Mouse (Mus musculus): ENCODE data around the gene Coq10b. TPM values are rescaled to one million over a fixed set of nuclear protein-coding genes. Genes with fewer than 3 reads are reported as not detected.

The Coq10b gene
- total and polyA plus RNA-seq, 2 experiments from 2014 or later, result 11.5 to 32.2 TPM

- Histone ChIP-seq H3K27me3 (ENCODE audit: control insufficient read depth, insufficient read depth, low read length) (no peaks in the 10 kb centered on the region), H3K4me3 (ENCODE audit: low read depth, low read length) (no peak overlapping the region), H3K36me3 (replicated peaks; ENCODE audit: control insufficient read depth, insufficient read depth, low read length) (peaks cover 60% of the 10 kb centered on the region), H3K27ac (ENCODE audit: low read depth) (no peak overlapping the region), H3K4me2 (ENCODE audit: low read depth, low read length) (no peak overlapping the region), H3K9ac (replicated peaks; ENCODE audit: low read depth, low read length) (no peak overlapping the region), H3K9me3 (replicated peaks; ENCODE audit: control insufficient read depth, low read length) (no peaks in the 10 kb centered on the region), H3K4me1 (ENCODE audit: control insufficient read depth, insufficient read depth) (no peaks in the 10 kb centered on the region; the same call in 1 of the 2 replicates)
- no peak for TF ChIP-seq CTCF (IDR thresholded peaks at IDR 0.05; ENCODE audit: low read depth)
- no peak for TF ChIP-seq EP300 (IDR thresholded peaks at IDR 0.05; ENCODE audit: low read depth)
- 88% methylated on average over 2 of the region's 2 CpGs for WGBS
- DNase-seq (ENCODE audit: low spot score) (no peak), ATAC-seq (ENCODE audit: insufficient read depth, low read depth) (no peak)
Measured at GRCm38 (mm10) chr1:55076849-55077516, 24.4 kb downstream of the Coq10b start.

GRCm38 (mm10) chr1:55079677-55080076 lies 27.1 kb downstream of the Coq10b start:
- peaks cover 1% of the 10 kb centered on the region; the same call in 1 of the 2 replicates for H3K4me1 ChIP-seq (ENCODE audit: control insufficient read depth, insufficient read depth)
- WGBS, result 77% methylated on average over 4 of the region's 4 CpGs
- H3K4me2 ChIP-seq (ENCODE audit: low read depth, low read length), result 0 out of 2 replicates have a peak overlapping the region, but pooled peaks have one; percentile 21
- no peak for TF ChIP-seq CTCF (IDR thresholded peaks at IDR 0.05; ENCODE audit: low read depth)
- TF ChIP-seq EP300 (IDR thresholded peaks at IDR 0.05; ENCODE audit: low read depth), result peak; percentile 36; the same call in 1 of the 2 replicates
- no peak overlapping the region for H3K4me3 ChIP-seq (ENCODE audit: low read depth, low read length)
- no peaks in the 10 kb centered on the region for H3K9me3 ChIP-seq (replicated peaks; ENCODE audit: control insufficient read depth, low read length)
- ATAC-seq (ENCODE audit: insufficient read depth, low read depth) (peak; percentile 50), DNase-seq (ENCODE audit: low spot score) (no peak)
- H3K9ac ChIP-seq (replicated peaks; ENCODE audit: low read depth, low read length), result no peak overlapping the region
- no peaks in the 10 kb centered on the region for H3K27me3 ChIP-seq (ENCODE audit: control insufficient read depth, insufficient read depth, low read length)
- peak overlapping the region; percentile 78 for H3K27ac ChIP-seq (ENCODE audit: low read depth)
- H3K36me3 ChIP-seq (replicated peaks; ENCODE audit: control insufficient read depth, insufficient read depth, low read length), result peaks cover 74% of the 10 kb centered on the region

- H3K9ac ChIP-seq (replicated peaks; ENCODE audit: low read depth, low read length), result no peak overlapping the region
- H3K4me1 ChIP-seq (ENCODE audit: control insufficient read depth, insufficient read depth), result peaks cover 19% of the 10 kb centered on the region
- ATAC-seq (ENCODE audit: insufficient read depth, low read depth) (no peak), DNase-seq (ENCODE audit: low spot score) (no peak)
- no peak overlapping the region for H3K4me3 ChIP-seq (ENCODE audit: low read depth, low read length)
- H3K36me3 ChIP-seq (replicated peaks; ENCODE audit: control insufficient read depth, insufficient read depth, low read length), result peaks cover 74% of the 10 kb centered on the region
- no peak overlapping the region for H3K27ac ChIP-seq (ENCODE audit: low read depth)
- no peaks in the 10 kb centered on the region for H3K9me3 ChIP-seq (replicated peaks; ENCODE audit: control insufficient read depth, low read length)
- no peak overlapping the region for H3K4me2 ChIP-seq (ENCODE audit: low read depth, low read length)
- peak; percentile 21; the same call in 1 of the 2 replicates for TF ChIP-seq CTCF (IDR thresholded peaks at IDR 0.05; ENCODE audit: low read depth)
- TF ChIP-seq EP300 (IDR thresholded peaks at IDR 0.05; ENCODE audit: low read depth), result no peak
- WGBS, result 78% methylated on average over 1 of the region's 1 CpGs
- H3K27me3 ChIP-seq (ENCODE audit: control insufficient read depth, insufficient read depth, low read length), result no peaks in the 10 kb centered on the region
Measured at GRCm38 (mm10) chr1:55082106-55082505, 29.5 kb downstream of the Coq10b start.

GRCm38 (mm10) chr1:55085781-55086366 lies 33.3 kb downstream of the Coq10b start:
- Histone ChIP-seq H3K4me3 (ENCODE audit: low read depth, low read length) (peak overlapping the region; percentile 94), H3K4me1 (ENCODE audit: control insufficient read depth, insufficient read depth) (peaks cover 28% of the 10 kb centered on the region), H3K27ac (ENCODE audit: low read depth) (peak overlapping the region; percentile 5; the same call in 1 of the 2 replicates), H3K27me3 (ENCODE audit: control insufficient read depth, insufficient read depth, low read length) (no peaks in the 10 kb centered on the region), H3K36me3 (replicated peaks; ENCODE audit: control insufficient read depth, insufficient read depth, low read length) (peaks cover 40% of the 10 kb centered on the region), H3K9me3 (replicated peaks; ENCODE audit: control insufficient read depth, low read length) (no peaks in the 10 kb centered on the region), H3K9ac (replicated peaks; ENCODE audit: low read depth, low read length) (no peak overlapping the region), H3K4me2 (ENCODE audit: low read depth, low read length) (peak overlapping the region; percentile 84)
- no peak for DNase-seq (ENCODE audit: low spot score)
- no peak for ATAC-seq (ENCODE audit: insufficient read depth, low read depth)
- WGBS, result 44% methylated on average over 7 of the region's 7 CpGs
- TF ChIP-seq CTCF (IDR thresholded peaks at IDR 0.05; ENCODE audit: low read depth) (no peak), EP300 (IDR thresholded peaks at IDR 0.05; ENCODE audit: low read depth) (no peak)

GRCm38 (mm10) chr1:55086868-55087400 lies 34.4 kb downstream of the Coq10b start:
- Histone ChIP-seq H3K4me1 (ENCODE audit: control insufficient read depth, insufficient read depth) (peaks cover 28% of the 10 kb centered on the region), H3K36me3 (replicated peaks; ENCODE audit: control insufficient read depth, insufficient read depth, low read length) (peaks cover 39% of the 10 kb centered on the region), H3K4me3 (ENCODE audit: low read depth, low read length) (peak overlapping the region; percentile 94), H3K27ac (ENCODE audit: low read depth) (peak overlapping the region; percentile 99), H3K9ac (replicated peaks; ENCODE audit: low read depth, low read length) (peak overlapping the region; percentile 88), H3K27me3 (ENCODE audit: control insufficient read depth, insufficient read depth, low read length) (no peaks in the 10 kb centered on the region), H3K9me3 (replicated peaks; ENCODE audit: control insufficient read depth, low read length) (no peaks in the 10 kb centered on the region), H3K4me2 (ENCODE audit: low read depth, low read length) (peak overlapping the region; percentile 84)
- DNase-seq (ENCODE audit: low spot score) (no peak), ATAC-seq (ENCODE audit: insufficient read depth, low read depth) (no peak)
- WGBS, result 0% methylated on average over 13 of the region's 13 CpGs
- TF ChIP-seq CTCF (IDR thresholded peaks at IDR 0.05; ENCODE audit: low read depth) (no peak), EP300 (IDR thresholded peaks at IDR 0.05; ENCODE audit: low read depth) (no peak; the same call in 1 of the 2 replicates)

Measured in heart, postnatal 0 days (tissue).